Mouse (Mus musculus) cortical plate, adult 2 months (tissue): ENCODE measurements around the gene Apopt1.

Experiments
- CTCF ChIP-seq: fragments of 200-500 bp; IDR thresholded peaks from 2 replicates; pipeline ENCODE4 v1.5.1; 2011; ENCODE audit warnings: mild to moderate bottlenecking, control low read depth, low read length; ENCODE audit not compliant: insufficient read depth; ENCODE audit errors: extremely low read depth
- POLR2A ChIP-seq: fragments of 200-500 bp; IDR thresholded peaks from 2 replicates; pipeline ENCODE4 v1.6.1; 2011; ENCODE audit warnings: mild to moderate bottlenecking, low read length, control low read depth; ENCODE audit not compliant: insufficient read depth; ENCODE audit errors: extremely low read depth

GRCm38 (mm10) chr12:111672176-111672575 lies 40.9 kb upstream of the Apopt1 start, which contains the start of gene Ckb:
- TF ChIP-seq CTCF: no peak
- TF ChIP-seq POLR2A: peak; percentile 100
